Mouse (Mus musculus): ENCODE measurements at regions not wholly inside any gene's neighbourhood (a gene's known extent, or its start where the extent isn't known, plus 50 kb on each side); places are given as distances from the start of the nearest gene placed in this dataset.

DNA sequence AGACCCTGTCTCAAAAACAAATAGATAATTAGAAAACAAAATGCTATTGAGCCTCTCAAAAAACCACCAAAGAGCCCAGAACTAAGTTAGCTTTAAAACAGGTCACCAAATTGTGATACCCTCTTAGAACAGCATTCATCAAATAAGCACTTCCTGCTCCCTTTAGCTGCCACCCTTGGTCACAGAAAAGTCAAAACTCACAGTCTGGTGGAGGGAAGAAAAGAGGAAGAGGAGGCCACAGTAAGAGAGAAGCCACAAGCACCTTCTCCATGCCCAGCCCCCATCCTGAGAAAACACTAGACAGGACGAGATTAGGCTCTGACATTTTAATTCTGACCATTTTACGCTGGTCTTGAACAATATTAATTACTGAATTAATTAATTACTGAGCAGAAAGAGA, 120.2 kb upstream of the Magi3 start:
- TF ChIP-seq ZNF384 (IDR thresholded peaks at IDR 0.05; ENCODE audit: low read depth, low read length), result no peak
- no peak for TF ChIP-seq USF1 (IDR thresholded peaks at IDR 0.05; ENCODE audit: low read depth, low read length)
- no peak for TF ChIP-seq POLR2A (IDR thresholded peaks at IDR 0.05; ENCODE audit: control insufficient read depth in 1 of 2, insufficient read depth in 1 of 2, low read depth in 1 of 2, low read length in 2 of 2, poor library complexity in 1 of 2)
- no peak for TF ChIP-seq GATA1 (IDR thresholded peaks at IDR 0.05; ENCODE audit: low read depth, low read length)
- no peak for TF ChIP-seq TAL1 (IDR thresholded peaks at IDR 0.05; ENCODE audit: low read length)
- TF ChIP-seq POLR2AphosphoS5 (IDR thresholded peaks at IDR 0.05; ENCODE audit: borderline replicate concordance, low read depth, low read length), result no peak
- TF ChIP-seq UBTF (IDR thresholded peaks at IDR 0.05; ENCODE audit: borderline replicate concordance, insufficient read depth, low read depth, low read length), result no peak

Data from MEL (cell line).